Mouse (Mus musculus) heart, postnatal 0 days (tissue): Measurements from ENCODE around the gene Lcn12. TPM values are rescaled to one million over a fixed set of nuclear protein-coding genes. Genes with fewer than 3 reads are reported as not detected.
A peak's percentile ranks its signal among the peaks of the same experiment; 100 is the strongest.

Experiments used
- ATAC-seq: fragments of 200-750 bp; cut with Nextera tagmentation; 2 replicates; pipeline ENCODE4 v1.8.0; 2017; ENCODE audit warnings: low read depth, moderate number of reproducible peaks, moderate library complexity; ENCODE audit not compliant: insufficient read depth
- DNase-seq: peaks from one replicate; pipeline ENCODE4 v3.0.0-alpha.2; 2016; ENCODE audit warnings: low spot score
- H3K27ac ChIP-seq: fragments of 300-500 bp; sonication (generic); 2 replicates; pipeline ENCODE4 v1.5.1; 2014; ENCODE audit warnings: low read depth, mild to moderate bottlenecking
- H3K27me3 ChIP-seq: fragments of 300-500 bp; sonication (generic); 2 replicates; pipeline ENCODE4 v1.6.1; 2014; ENCODE audit warnings: low read length, mixed read lengths; ENCODE audit not compliant: control insufficient read depth, insufficient read depth
- H3K36me3 ChIP-seq: fragments of 300-500 bp; sonication (generic); replicated peaks from 2 replicates; pipeline ENCODE4 v1.6.1; 2014; ENCODE audit warnings: low read length, mixed read lengths; ENCODE audit not compliant: control insufficient read depth, insufficient read depth
- H3K4me1 ChIP-seq: fragments of 300-500 bp; sonication (generic); 2 replicates; pipeline ENCODE4 v1.6.1; 2014; ENCODE audit warnings: antibody characterized with exemption; ENCODE audit not compliant: control insufficient read depth, insufficient read depth
- H3K4me2 ChIP-seq: fragments of 300-500 bp; sonication (generic); 2 replicates; pipeline ENCODE4 v1.6.1; 2014; ENCODE audit warnings: low read depth, mild to moderate bottlenecking, low read length, moderate library complexity
- H3K4me3 ChIP-seq: fragments of 300-500 bp; sonication (generic); 2 replicates; pipeline ENCODE4 v1.5.1; 2014; ENCODE audit warnings: low read depth, low read length
- H3K9ac ChIP-seq: fragments of 300-500 bp; sonication (generic); replicated peaks from 2 replicates; pipeline ENCODE4 v1.6.1; 2014; ENCODE audit warnings: low read depth, low read length, mixed read lengths
- H3K9me3 ChIP-seq: fragments of 300-500 bp; sonication (generic); replicated peaks from 2 replicates; pipeline ENCODE4 v1.6.1; 2016; ENCODE audit warnings: low read length; ENCODE audit not compliant: control insufficient read depth
- CTCF ChIP-seq: IDR thresholded peaks from 2 replicates; pipeline ENCODE4 v1.5.1; 2016; ENCODE audit warnings: antibody characterized with exemption, control low read depth, low read depth
- EP300 ChIP-seq: IDR thresholded peaks from 2 replicates; pipeline ENCODE4 v1.6.1; 2016; ENCODE audit warnings: antibody characterized with exemption, low read depth
- WGBS: fragments of 180-500 bp; shearing (Covaris S2); extraction: QIAGEN DNeasy Blood & Tissue Kit; methylation state at CpG from one replicate; pipeline ENCODE4 v1.1.7; 2014; 5-methylcytosine and 5-hydroxymethylcytosine counted together
- polyA plus RNA-seq: library from polyadenylated mRNA; unstranded; fragments of >200 nt; fragmentation: Nextera tagmentation; extraction: Ambion mirVana; gene quantifications from 2 replicates; pipeline ENCODE4 v1.2.1, GENCODE M21; 2015
- total RNA-seq: library from RNA; depleted of rRNA; stranded (reverse); fragments of >200 nt; gene quantifications from 2 replicates; pipeline ENCODE4 v1.2.3, GENCODE M21; 2014; ENCODE audit warnings: low replicate concordance

The Lcn12 gene
- total and polyA plus RNA-seq, 2 experiments from 2014 or later, result not detected

DNA sequence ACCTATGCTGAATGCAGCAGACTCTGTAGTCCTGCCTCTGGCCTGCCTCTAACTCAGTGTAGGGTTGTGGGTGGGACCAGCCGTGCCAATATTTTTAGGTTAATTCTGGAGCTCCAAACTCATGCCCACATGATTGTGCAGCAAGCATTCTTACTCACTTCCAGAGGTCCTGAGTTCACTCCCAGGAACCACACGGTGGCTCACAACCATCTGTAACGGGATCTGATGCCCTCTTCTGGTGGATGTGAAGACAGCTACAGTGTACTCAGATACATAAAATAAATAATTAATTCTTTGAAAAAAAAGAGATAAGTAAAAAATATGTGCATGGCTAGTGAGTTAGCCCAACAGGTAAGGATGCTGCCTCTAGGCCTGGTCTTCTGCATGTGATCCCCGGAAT is 2.8 kb upstream of the Lcn12 start:
- DNase-seq (no peak), ATAC-seq (no peak)
- Histone ChIP-seq H3K4me1 (peaks cover 9% of the 10 kb centered on the region), H3K4me3 (no peak overlapping the region), H3K27me3 (0 out of 2 replicates have a peak, but pooled peaks cover 2% of the 10 kb centered on the region), H3K9ac (no peak overlapping the region), H3K4me2 (no peak overlapping the region), H3K36me3 (no peaks in the 10 kb centered on the region), H3K9me3 (no peaks in the 10 kb centered on the region), H3K27ac (no peak overlapping the region)
- 42% methylated on average over 4 of the region's 4 CpGs for WGBS
- TF ChIP-seq EP300 (no peak), CTCF (peak; percentile 59)

DNA sequence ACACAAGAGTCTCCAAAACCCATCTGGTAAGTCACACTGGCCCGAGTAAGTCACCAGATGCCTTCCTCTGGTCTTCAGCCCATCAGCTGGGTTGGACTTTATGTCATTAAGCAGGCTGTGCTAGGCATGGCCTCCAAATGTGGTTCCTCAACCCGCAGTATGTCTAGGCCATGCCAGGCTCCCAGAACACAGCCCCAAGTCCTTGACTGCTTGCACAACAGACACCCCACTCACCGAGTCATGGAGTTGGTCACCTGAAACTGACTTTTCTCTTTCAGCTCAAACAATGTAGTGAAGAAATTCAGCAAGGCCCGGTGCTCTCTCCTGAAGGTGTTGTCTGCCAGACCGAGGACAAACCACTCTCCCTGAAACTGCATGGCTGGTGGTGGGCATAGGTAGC is 723 bp downstream of the Lcn12 start:
- DNase-seq (no peak), ATAC-seq (no peak)
- no peak overlapping the region for H3K4me2 ChIP-seq
- TF ChIP-seq CTCF, result no peak
- TF ChIP-seq EP300, result no peak
- no peaks in the 10 kb centered on the region for H3K4me1 ChIP-seq
- H3K9ac ChIP-seq, result no peak overlapping the region
- no peaks in the 10 kb centered on the region for H3K36me3 ChIP-seq
- WGBS, result 67% methylated on average over 5 of the region's 5 CpGs
- H3K4me3 ChIP-seq, result no peak overlapping the region
- H3K27me3 ChIP-seq, result 0 out of 2 replicates have a peak, but pooled peaks cover 2% of the 10 kb centered on the region
- no peaks in the 10 kb centered on the region for H3K9me3 ChIP-seq
- no peak overlapping the region for H3K27ac ChIP-seq

DNA sequence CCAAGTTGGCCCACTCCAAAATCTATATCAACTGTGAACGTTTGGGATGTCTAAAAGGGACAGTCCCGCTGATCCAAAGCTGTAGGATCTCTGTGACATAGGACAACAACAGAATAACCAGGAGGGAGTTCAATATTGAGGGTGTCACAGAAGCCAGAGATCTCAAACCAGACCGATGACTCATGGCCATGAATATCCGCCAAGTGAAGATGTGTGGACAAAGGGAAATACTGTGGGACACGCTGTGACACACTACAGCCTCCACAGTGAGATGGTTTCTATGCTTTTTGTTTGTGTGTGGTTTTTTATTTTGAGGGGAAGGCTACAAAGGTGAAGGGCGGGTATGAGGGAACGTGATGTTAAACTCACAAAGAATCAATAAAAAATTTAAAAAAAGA is 5.0 kb downstream of the Lcn12 start:
- DNase-seq (no peak), ATAC-seq (no peak)
- Histone ChIP-seq H3K27me3 (peaks cover 7% of the 10 kb centered on the region; the same call in 1 of the 2 replicates), H3K4me1 (no peaks in the 10 kb centered on the region), H3K9ac (no peak overlapping the region), H3K9me3 (no peaks in the 10 kb centered on the region), H3K4me3 (no peak overlapping the region), H3K27ac (no peak overlapping the region), H3K4me2 (no peak overlapping the region), H3K36me3 (no peaks in the 10 kb centered on the region)
- TF ChIP-seq EP300 (no peak), CTCF (no peak)
- WGBS, result 57% methylated on average over 7 of the region's 7 CpGs

DNA sequence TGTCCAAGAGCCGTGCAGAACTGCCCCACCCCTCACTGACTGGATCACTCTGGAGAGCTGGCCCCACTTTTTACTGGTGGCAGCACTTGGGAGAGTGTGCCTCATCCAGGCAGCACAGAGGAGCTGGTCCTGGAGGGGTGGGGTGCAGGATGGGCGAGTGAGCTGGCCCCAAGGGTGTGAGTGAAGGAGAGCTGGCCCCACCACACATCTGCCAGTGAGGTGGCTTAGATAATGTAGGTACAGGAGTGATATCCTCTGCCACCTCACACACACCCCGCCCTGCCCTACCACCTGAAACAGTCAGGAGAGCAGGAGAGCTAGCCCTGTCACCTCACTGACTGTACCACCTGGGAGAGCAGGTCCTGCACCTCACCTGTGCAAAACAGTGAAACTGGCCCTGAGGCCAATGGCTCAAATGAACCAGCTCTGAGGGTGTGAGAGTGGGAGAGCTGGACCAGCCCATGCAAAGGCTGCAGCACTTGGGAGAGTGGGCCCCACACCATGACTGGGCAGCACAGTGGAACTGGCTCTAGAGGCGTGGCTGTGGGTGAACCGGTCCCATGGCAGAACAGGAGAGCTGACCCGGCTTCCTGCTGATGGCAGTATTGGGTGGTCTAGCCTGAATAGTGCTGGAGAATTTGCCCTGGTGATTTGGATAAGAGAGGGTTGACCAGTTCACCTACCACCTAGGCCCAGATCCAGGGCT is 5.6 kb downstream of the Lcn12 start:
- no peaks in the 10 kb centered on the region for H3K9me3 ChIP-seq
- H3K4me2 ChIP-seq, result no peak overlapping the region

DNA sequence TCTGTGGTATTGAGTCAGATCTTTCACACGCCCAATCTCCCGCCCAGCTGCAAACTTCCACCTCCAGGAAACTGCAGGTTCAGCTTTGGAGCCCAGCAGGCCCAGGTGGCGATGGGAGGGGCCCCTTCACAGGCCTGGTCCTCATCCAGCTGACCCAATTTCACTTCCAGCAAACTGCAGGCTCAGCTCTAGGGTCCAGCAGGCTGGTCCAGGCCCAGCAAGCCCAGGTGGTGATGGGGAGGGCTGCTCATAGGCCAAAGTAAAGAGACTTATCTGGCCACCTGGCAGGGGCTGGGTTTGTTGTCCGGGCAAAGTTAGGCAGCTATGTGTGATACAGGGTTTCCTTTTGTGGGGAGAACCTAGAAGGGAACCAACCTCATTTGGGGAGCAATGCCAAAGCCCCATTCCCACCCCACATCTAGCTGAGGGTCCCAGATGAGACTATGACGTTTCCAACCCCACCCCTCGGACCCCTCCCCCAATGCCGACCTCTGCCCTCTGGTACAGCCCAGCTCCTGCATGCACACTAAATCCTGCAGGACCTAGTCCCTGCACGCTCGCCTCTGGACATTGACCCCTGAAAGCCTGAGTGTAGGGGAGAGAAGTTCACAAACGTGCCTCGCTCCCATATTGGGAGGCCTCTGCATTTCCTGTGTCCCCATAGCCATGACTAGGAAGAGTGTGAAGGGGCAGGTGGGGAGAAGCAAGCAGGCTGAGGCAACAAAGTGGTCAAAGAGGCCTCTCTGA is 8.6 kb downstream of the Lcn12 start:
- Histone ChIP-seq H3K36me3 (no peaks in the 10 kb centered on the region), H3K27ac (no peak overlapping the region), H3K9me3 (no peaks in the 10 kb centered on the region), H3K4me2 (no peak overlapping the region), H3K9ac (no peak overlapping the region), H3K4me1 (no peaks in the 10 kb centered on the region), H3K4me3 (no peak overlapping the region), H3K27me3 (peaks cover 7% of the 10 kb centered on the region; the same call in 1 of the 2 replicates)
- ATAC-seq (no peak), DNase-seq (no peak)
- WGBS, result 60% methylated on average over 11 of the region's 11 CpGs
- no peak for TF ChIP-seq CTCF
- no peak for TF ChIP-seq EP300

More for the DNA sequence above, 5.6 kb downstream of the Lcn12 start:
- H3K4me1 ChIP-seq, result no peaks in the 10 kb centered on the region
- 60% methylated on average over 6 of the region's 6 CpGs for WGBS
- no peak for TF ChIP-seq CTCF
- H3K4me3 ChIP-seq, result no peak overlapping the region
- H3K27ac ChIP-seq, result no peak overlapping the region
- no peak overlapping the region for H3K9ac ChIP-seq
- H3K27me3 ChIP-seq, result peaks cover 7% of the 10 kb centered on the region; the same call in 1 of the 2 replicates
- DNase-seq, result no peak
- H3K36me3 ChIP-seq, result no peaks in the 10 kb centered on the region
- no peak for ATAC-seq
